8 mouse cellular contexts compared by ENCODE assay signal in the genomic region with DNA sequence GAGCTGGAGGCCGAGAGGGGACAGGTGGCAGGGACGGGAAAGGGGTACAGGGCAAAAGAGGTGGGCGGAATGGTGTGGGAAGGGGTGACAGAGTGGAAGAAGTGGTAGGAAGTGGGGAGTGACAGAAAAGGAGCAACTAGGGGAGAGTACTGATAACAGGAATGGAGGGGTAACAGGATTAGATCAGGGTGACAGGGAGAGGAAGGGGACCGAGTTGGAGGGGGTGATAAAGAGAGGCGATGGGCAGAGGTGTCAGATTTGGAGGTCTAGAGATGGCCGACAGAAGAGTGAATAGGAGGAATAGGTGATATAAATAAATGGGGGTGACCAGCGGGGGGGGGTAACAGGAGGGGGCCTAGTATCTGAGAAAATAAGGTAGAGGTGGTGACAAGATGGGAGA. TPM values are rescaled to one million over a fixed set of nuclear protein-coding genes. Genes with fewer than 3 reads are reported as not detected.
DNase-seq lines count a peak whose midpoint lies in the region; ATAC-seq and TF ChIP-seq lines count a peak whose summit lies in the region.
"Had no signal": no experiment of that assay in that cellular context is flagged by ENCODE, and none has a peak within 500 bp of the region (broad histone marks: within the 10 kb centered on the region; RNA-seq: fewer than 3 reads in every experiment).

No protein-coding gene starts in this region.

- no peaks in the 10 kb centered on the region for H3K9me3 ChIP-seq in lung, postnatal 0 days (ENCODE audit: low read length)
- no peaks in the 10 kb centered on the region for H3K9me3 ChIP-seq in forebrain, embryonic 11.5 days (ENCODE audit: control insufficient read depth, low read length)
- no peaks in the 10 kb centered on the region for H3K9me3 ChIP-seq in limb, embryonic 12.5 days

- H3K27ac ChIP-seq in lung, postnatal 0 days (ENCODE audit: low read length), result peak overlapping the region; percentile 89
- H3K27ac ChIP-seq in forebrain, embryonic 11.5 days (ENCODE audit: low read depth, low read length), result peak overlapping the region; percentile 51
- peak overlapping the region; percentile 85 for H3K27ac ChIP-seq in limb, embryonic 12.5 days
- peak overlapping the region; percentile 59 for H3K27ac ChIP-seq in small intestine, adult 2 months (ENCODE audit: insufficient read depth, low read depth, low read length)

- H3K27me3 ChIP-seq in lung, postnatal 0 days (replicated peaks; ENCODE audit: insufficient read depth, low read length), result no peaks in the 10 kb centered on the region
- H3K27me3 ChIP-seq in forebrain, embryonic 11.5 days (ENCODE audit: control insufficient read depth, insufficient read depth, low read length), result no peaks in the 10 kb centered on the region
- no peaks in the 10 kb centered on the region for H3K27me3 ChIP-seq in limb, embryonic 12.5 days
- no peaks in the 10 kb centered on the region for H3K27me3 ChIP-seq in small intestine, adult 2 months (ENCODE audit: control insufficient read depth, insufficient read depth, low read length)

- TF ChIP-seq CTCF in lung, postnatal 0 days (IDR thresholded peaks at IDR 0.05), result no peak
- no peak for TF ChIP-seq CTCF in small intestine, adult 2 months (IDR thresholded peaks at IDR 0.05; ENCODE audit: extremely low read depth, insufficient read length, insufficient replicate concordance, low read depth, low read length)

- ATAC-seq in lung, postnatal 0 days, result no peak
- peak; percentile 7; the same call in 1 of the 2 replicates for ATAC-seq in forebrain, embryonic 11.5 days (replicated peaks; ENCODE audit: low FRiP score)
- ATAC-seq in limb, embryonic 12.5 days (ENCODE audit: insufficient number of reproducible peaks, insufficient read depth, low FRiP score, low TSS enrichment, low read depth), result no peak

- TF ChIP-seq POLR2A in small intestine, adult 2 months (IDR thresholded peaks at IDR 0.05; ENCODE audit: low read depth, low read length), result no peak

- peak overlapping the region; percentile 74 for H3K9ac ChIP-seq in lung, postnatal 0 days (replicated peaks; ENCODE audit: low read depth)
- H3K9ac ChIP-seq in forebrain, embryonic 11.5 days (ENCODE audit: low read length), result peak overlapping the region; percentile 77
- H3K9ac ChIP-seq in limb, embryonic 12.5 days (replicated peaks), result peak overlapping the region; percentile 68

- peaks cover 16% of the 10 kb centered on the region for H3K4me1 ChIP-seq in lung, postnatal 0 days (ENCODE audit: insufficient read depth, low read depth, low read length)
- H3K4me1 ChIP-seq in forebrain, embryonic 11.5 days (replicated peaks; ENCODE audit: control insufficient read depth, insufficient read depth, low read length), result peaks cover 9% of the 10 kb centered on the region; the same call in 1 of the 2 replicates
- H3K4me1 ChIP-seq in limb, embryonic 12.5 days (replicated peaks), result peaks cover 25% of the 10 kb centered on the region
- peaks cover 10% of the 10 kb centered on the region for H3K4me1 ChIP-seq in small intestine, adult 2 months (ENCODE audit: control insufficient read depth, insufficient read depth, insufficient read length, low read length)

- peak overlapping the region; percentile 80 for H3K4me3 ChIP-seq in lung, postnatal 0 days (ENCODE audit: low read depth, low read length)
- peak overlapping the region; percentile 82 for H3K4me3 ChIP-seq in forebrain, embryonic 11.5 days (ENCODE audit: low read depth, low read length)
- peak overlapping the region; percentile 72 for H3K4me3 ChIP-seq in limb, embryonic 12.5 days (replicated peaks)
- peak overlapping the region; percentile 88 for H3K4me3 ChIP-seq in small intestine, adult 2 months (ENCODE audit: low read depth, low read length)

- no peak for DNase-seq in lung, postnatal 0 days (ENCODE audit: low spot score)
- DNase-seq in lung, postnatal 36 days, result no peak
- DNase-seq in forebrain, embryonic 11.5 days (ENCODE audit: low spot score), result no peak
- no peak for DNase-seq in adipocyte (ENCODE audit: low spot score)
- DNase-seq in cerebellum, adult 11 months, result no peak

- TF ChIP-seq EP300 in lung, postnatal 0 days (IDR thresholded peaks at IDR 0.05), result no peak

- 0% methylated on average over 7 of the region's 7 CpGs for WGBS in lung, postnatal 0 days
- 5% methylated on average over 7 of the region's 7 CpGs for WGBS in forebrain, embryonic 11.5 days
- 4% methylated on average over 7 of the region's 7 CpGs for WGBS in limb, embryonic 12.5 days
- WGBS in small intestine, adult 2 months, result 4% methylated on average over 7 of the region's 7 CpGs

- no peaks in the 10 kb centered on the region for H3K36me3 ChIP-seq in lung, postnatal 0 days (ENCODE audit: insufficient read depth, low read length)
- H3K36me3 ChIP-seq in forebrain, embryonic 11.5 days (ENCODE audit: control insufficient read depth, insufficient read depth, low read length), result no peaks in the 10 kb centered on the region; the same call in 1 of the 2 replicates
- peaks cover 29% of the 10 kb centered on the region for H3K36me3 ChIP-seq in limb, embryonic 12.5 days
- H3K36me3 ChIP-seq in small intestine, adult 2 months (ENCODE audit: control insufficient read depth, insufficient read depth, low read length), result peaks cover 17% of the 10 kb centered on the region

- H3K4me2 ChIP-seq in lung, postnatal 0 days (replicated peaks; ENCODE audit: low read depth, low read length), result peak overlapping the region; percentile 87
- peak overlapping the region; percentile 81 for H3K4me2 ChIP-seq in forebrain, embryonic 11.5 days (ENCODE audit: low read depth, low read length, severe bottlenecking)
- H3K4me2 ChIP-seq in limb, embryonic 12.5 days, result peak overlapping the region; percentile 81

RNA-seq across cellular contexts. Expression of gene Cic, which starts 1.1 kb away (rescaled TPM):
- 26.5 and 31.9 TPM in 2 replicates for polyA plus RNA-seq in lung, postnatal 0 days (2015; fragmentation: Nextera tagmentation; extraction: Ambion mirVana)
- 40.3 and 44.2 TPM in 2 replicates for polyA plus RNA-seq in forebrain, embryonic 11.5 days (2014; fragmentation: Nextera tagmentation; extraction: Ambion mirVana)
- 34.9 and 38.7 TPM in 2 replicates for polyA plus RNA-seq in limb, embryonic 12.5 days (2016; fragmentation: Nextera tagmentation; extraction: Ambion mirVana)
- polyA plus RNA-seq in small intestine, adult 2 months (2012; rRNA removed), result 35.6 and 65.6 TPM in 2 replicates

RNA-seq across cellular contexts. Expression of gene Erf, which starts 18.0 kb away (rescaled TPM):
- polyA plus RNA-seq in lung, postnatal 0 days (2015; fragmentation: Nextera tagmentation; extraction: Ambion mirVana), result 8.7 and 10.3 TPM in 2 replicates
- 14.6 and 17.5 TPM in 2 replicates for polyA plus RNA-seq in forebrain, embryonic 11.5 days (2014; fragmentation: Nextera tagmentation; extraction: Ambion mirVana)
- 22.3 and 24.3 TPM in 2 replicates for polyA plus RNA-seq in limb, embryonic 12.5 days (2016; fragmentation: Nextera tagmentation; extraction: Ambion mirVana)
- polyA plus RNA-seq in small intestine, adult 2 months (2012; rRNA removed), result 15.8 and 37.1 TPM in 2 replicates

RNA-seq across cellular contexts. Expression of gene Pafah1b3, which starts 29.2 kb away (rescaled TPM):
- 83.8 and 87.1 TPM in 2 replicates for polyA plus RNA-seq in lung, postnatal 0 days (2015; fragmentation: Nextera tagmentation; extraction: Ambion mirVana)
- 298 and 321 TPM in 2 replicates for polyA plus RNA-seq in forebrain, embryonic 11.5 days (2014; fragmentation: Nextera tagmentation; extraction: Ambion mirVana)
- 288 and 295 TPM in 2 replicates for polyA plus RNA-seq in limb, embryonic 12.5 days (2016; fragmentation: Nextera tagmentation; extraction: Ambion mirVana)
- polyA plus RNA-seq in small intestine, adult 2 months (2012; rRNA removed), result 87.2 and 184 TPM in 2 replicates

RNA-seq across cellular contexts. Expression of gene Gsk3a, which starts 30.9 kb away (rescaled TPM):
- polyA plus RNA-seq in lung, postnatal 0 days (2015; fragmentation: Nextera tagmentation; extraction: Ambion mirVana), result 6.7 and 6.8 TPM in 2 replicates
- polyA plus RNA-seq in forebrain, embryonic 11.5 days (2014; fragmentation: Nextera tagmentation; extraction: Ambion mirVana), result 14.0 and 16.6 TPM in 2 replicates
- polyA plus RNA-seq in limb, embryonic 12.5 days (2016; fragmentation: Nextera tagmentation; extraction: Ambion mirVana), result 16.9 and 19.4 TPM in 2 replicates
- polyA plus RNA-seq in small intestine, adult 2 months (2012; rRNA removed), result 77.7 and 163 TPM in 2 replicates

RNA-seq across cellular contexts. Expression of gene Prr19, which starts 32.6 kb away (rescaled TPM):
- not detected in 2 replicates for polyA plus RNA-seq in lung, postnatal 0 days (2015; fragmentation: Nextera tagmentation; extraction: Ambion mirVana)
- 1.1 and 1.7 TPM in 2 replicates for polyA plus RNA-seq in forebrain, embryonic 11.5 days (2014; fragmentation: Nextera tagmentation; extraction: Ambion mirVana)
- 0.66 and 0.86 TPM in 2 replicates for polyA plus RNA-seq in limb, embryonic 12.5 days (2016; fragmentation: Nextera tagmentation; extraction: Ambion mirVana)
- polyA plus RNA-seq in small intestine, adult 2 months (2012; rRNA removed), result 0.15 TPM in 1 of 2 replicates, not detected in the other
- polyA plus RNA-seq: urinary bladder, adult 2 months had no signal
